Mouse (Mus musculus) liver, adult 2 months (tissue): ENCODE results near the gene Rsrc1.

Experiments
- CTCF ChIP-seq: fragments of 200-500 bp; IDR thresholded peaks from 2 replicates; pipeline ENCODE4 v1.5.1; 2011; ENCODE audit warnings: low read depth, low read length, control low read depth
- POLR2A ChIP-seq: fragments of 200-500 bp; IDR thresholded peaks from 2 replicates; pipeline ENCODE4 v1.6.1; 2011; ENCODE audit warnings: low read length, control low read depth; ENCODE audit not compliant: insufficient read depth; ENCODE audit errors: extremely low read depth

GRCm38 (mm10) chr3:67340921-67341320, 359.7 kb downstream of the Rsrc1 start:
- TF ChIP-seq CTCF (no peak), POLR2A (no peak)
